In the genomic region with DNA sequence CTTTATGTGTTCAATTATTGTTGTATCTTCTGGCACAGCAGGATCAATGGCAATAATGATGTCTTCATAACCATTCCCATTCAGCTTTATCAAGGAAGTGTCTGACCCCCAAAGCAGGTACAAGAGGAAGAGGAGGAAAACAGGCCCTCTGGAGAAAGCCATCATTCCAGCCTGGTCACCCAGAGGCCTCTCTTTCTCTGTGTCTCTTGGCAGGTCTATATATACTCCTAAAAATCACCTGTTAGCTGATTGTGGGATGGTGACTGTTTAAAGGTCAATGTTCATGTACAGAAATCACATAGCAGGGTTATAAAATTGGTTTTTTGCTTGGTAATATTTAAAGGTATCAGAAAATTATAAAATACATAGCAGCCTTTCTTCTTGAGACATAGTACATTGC, we compare ENCODE assay signal across 1 mouse cellular context.
TF ChIP-seq lines count a peak whose summit lies in the region.

Gene Clca4b, minus strand, starts transcription at position 195 of the 400 bp plus-strand sequence.

TF ChIP-seq in MEL, 35 proteins besides CTCF, POLR2A, EP300 and RAD21 (continued from another document):
- no peak for TF ChIP-seq GATA1 (IDR thresholded peaks at IDR 0.05; ENCODE audit: low read depth, low read length)
- TF ChIP-seq SIN3A (IDR thresholded peaks at IDR 0.05; ENCODE audit: low read length), result no peak
- no peak for TF ChIP-seq MYC (IDR thresholded peaks at IDR 0.05; ENCODE audit: low read depth, low read length)
- no peak for TF ChIP-seq MAZ (IDR thresholded peaks at IDR 0.05; ENCODE audit: low read depth, low read length)
- TF ChIP-seq POLR2AphosphoS2 (IDR thresholded peaks at IDR 0.05; ENCODE audit: low read length), result no peak
- TF ChIP-seq RCOR1 (IDR thresholded peaks at IDR 0.05; ENCODE audit: low read depth, low read length), result no peak
- TF ChIP-seq JUND (IDR thresholded peaks at IDR 0.05; ENCODE audit: low read depth, low read length), result no peak
- TF ChIP-seq MYB (IDR thresholded peaks at IDR 0.05; ENCODE audit: low read depth, low read length), result no peak
- TF ChIP-seq KAT2A (conservative IDR thresholded peaks at IDR 0.05; ENCODE audit: low read depth, low read length), result no peak
- TF ChIP-seq MAFK (IDR thresholded peaks at IDR 0.05; ENCODE audit: borderline replicate concordance, low read depth, low read length), result no peak
- no peak for TF ChIP-seq ELF1 (IDR thresholded peaks at IDR 0.05; ENCODE audit: low read depth, low read length)
TF ChIP-seq in MEL: peak in this region for 0.
